Mouse (Mus musculus): ENCODE measurements around the gene Apof.
"Not testable (repeated sequence)": the region's sequence is repeated elsewhere in the genome, so short reads cannot be mapped to it uniquely, and the experiment has no call there.

Apof gene

DNA sequence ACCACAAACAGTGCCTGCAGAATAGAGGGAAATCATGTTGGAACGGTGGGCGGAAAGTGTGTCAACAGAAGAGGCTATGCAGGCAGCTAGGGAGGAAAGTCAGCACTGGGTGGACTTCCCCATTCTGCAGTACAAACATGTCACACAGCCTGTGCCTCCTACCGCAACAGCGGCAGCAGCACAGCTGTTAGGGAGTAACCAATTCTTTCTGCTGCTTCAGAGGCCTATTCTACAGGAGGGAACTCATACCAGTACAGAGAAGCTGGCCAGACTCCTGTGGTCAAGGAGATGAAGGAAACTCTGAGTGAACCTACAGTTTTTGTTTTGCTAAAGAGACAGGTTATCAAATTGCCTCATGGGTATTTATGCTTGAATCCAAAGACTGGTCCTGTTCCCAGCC lies 9.5 kb upstream of the Apof start:
- no peak for DNase-seq (ENCODE audit: low read depth, low spot score)

DNA sequence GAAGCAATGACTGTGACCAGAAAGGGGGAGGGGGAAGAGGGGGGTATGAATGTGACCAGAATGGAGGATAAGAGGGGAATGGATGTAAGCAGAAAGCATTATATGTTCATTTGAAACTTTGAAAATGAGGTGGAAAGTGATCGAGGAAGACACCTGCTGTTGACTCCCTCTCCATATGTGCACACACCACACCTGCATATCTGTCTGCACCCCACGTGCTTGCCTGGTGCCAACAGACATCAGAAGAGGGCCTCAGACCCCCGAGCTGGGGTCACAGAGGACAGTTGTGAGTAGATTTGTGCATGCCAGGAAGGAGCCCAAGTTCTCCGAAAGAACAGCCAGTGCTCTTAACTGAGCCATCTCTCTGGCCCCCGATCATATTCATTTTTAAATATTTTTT lies 8.5 kb upstream of the Apof start:
- no peak for DNase-seq (ENCODE audit: low read depth, low spot score)

DNA sequence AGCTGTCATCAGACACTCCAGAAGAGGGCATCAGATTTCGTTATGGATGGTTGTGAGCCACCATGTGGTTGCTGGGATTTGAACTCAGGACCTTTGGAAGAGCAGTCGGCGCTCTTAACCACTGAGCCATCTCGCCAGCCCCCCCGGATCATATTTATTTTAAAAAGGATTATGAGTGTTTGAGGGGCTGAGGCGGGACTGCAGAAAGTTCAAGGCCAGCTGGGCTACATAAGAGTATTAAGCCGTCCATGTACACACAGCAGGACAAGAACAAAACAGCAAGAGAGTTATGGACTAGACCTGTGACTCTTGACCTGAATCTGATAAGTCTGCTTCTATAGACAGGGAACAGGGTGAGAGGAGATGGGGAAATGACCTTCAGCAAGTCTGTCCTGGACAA lies 8.1 kb upstream of the Apof start:
- DNase-seq (ENCODE audit: low read depth, low spot score), result not testable (repeated sequence)

DNA sequence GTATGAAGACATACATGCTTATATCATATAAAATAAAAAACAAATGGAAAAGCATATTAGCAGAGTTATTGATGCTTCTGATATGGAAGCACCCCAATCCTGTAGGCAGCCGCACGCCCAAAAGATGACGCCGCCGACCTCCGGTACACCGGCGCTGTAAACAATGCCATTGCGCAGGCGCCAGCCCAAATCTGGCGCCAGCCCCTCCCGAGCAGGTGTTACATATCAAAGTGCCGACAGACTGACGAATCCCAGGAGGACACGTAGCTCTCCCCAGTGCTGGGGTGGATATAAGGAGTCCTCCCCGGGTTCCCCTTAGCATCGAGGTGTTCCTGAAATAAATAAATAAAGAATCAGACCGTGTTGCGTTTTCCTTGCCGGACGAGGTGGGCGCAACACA lies 6.2 kb upstream of the Apof start:
- no peak for DNase-seq (ENCODE audit: low read depth, low spot score)

DNA sequence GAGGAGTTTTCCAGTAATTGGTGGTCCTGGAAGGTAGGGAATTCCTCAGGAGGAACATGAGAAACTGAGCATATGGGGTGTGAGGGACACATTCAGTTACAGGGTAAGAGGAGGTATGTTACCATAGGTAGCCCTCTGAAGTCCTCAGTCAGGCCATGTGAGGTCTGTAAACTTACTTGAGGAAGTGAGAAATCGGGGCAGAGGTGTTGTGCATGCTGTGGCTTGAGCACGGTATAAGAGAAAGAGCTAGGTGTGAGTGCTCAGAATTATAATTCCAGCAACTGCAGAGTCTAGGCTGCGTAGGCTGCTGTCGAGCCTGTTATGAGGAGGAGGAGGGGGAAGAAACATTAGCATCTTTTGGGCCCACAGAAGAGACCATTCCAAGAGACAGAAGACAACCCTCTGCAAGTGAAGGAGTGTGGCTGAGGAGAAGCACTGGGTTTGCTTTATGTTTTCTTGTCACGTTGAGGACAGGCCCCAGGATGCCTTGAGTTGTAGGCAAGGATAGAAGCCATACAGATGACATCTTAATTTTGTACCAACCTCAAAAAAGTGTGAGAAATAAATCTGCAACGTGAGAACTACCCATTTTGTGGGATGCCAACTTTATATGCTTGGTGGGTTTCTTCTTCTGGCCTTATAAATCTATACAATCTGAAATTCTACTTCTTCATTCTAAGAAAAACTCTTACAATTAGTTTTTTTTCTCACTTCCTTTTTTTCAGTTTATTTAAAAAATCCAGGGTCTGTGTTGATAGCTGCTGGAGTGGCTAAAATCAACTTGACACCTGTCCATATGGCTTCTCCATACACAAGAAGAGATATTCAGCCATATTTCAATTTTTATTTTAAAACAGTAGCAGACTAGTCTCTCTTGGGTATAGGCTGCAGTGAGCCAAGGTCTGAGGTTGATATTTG lies 4.8 kb upstream of the Apof start:
- DNase-seq (ENCODE audit: low read depth, low spot score), result no peak

DNA sequence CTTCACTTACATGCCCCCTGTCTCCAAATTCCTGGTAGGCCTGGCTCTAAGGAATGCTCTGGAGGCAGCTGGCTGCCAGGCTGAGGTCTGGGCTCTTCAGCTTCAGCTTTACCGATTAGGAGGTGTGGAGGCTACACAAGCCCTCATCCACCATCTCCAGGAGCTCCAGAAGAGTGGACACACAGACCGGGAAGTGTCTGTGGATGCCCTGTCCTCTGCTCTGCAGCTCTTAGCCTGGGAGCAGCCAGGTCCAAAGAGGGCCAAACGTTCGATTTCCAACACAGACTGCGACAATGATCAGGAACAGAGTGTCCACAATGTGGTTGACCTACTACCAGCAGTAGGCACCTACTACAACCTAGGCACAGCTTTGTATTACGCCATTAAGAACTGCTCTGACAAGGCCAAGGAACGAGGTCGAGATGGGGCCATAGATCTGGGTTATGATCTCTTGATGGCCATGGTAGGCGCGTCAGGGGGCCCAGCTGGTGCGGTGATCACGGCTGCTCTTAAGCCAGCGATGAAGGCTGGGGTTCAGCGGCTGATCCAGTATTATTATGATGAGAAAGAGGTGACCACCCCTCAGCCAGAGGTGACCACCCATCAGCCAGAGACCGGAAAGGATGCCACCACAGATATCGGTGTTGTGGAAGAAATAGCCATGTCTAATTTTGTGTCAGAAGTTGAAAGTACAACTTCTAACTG lies 887 bp downstream of the Apof start:
- DNase-seq (ENCODE audit: low read depth, low spot score), result no peak

DNA sequence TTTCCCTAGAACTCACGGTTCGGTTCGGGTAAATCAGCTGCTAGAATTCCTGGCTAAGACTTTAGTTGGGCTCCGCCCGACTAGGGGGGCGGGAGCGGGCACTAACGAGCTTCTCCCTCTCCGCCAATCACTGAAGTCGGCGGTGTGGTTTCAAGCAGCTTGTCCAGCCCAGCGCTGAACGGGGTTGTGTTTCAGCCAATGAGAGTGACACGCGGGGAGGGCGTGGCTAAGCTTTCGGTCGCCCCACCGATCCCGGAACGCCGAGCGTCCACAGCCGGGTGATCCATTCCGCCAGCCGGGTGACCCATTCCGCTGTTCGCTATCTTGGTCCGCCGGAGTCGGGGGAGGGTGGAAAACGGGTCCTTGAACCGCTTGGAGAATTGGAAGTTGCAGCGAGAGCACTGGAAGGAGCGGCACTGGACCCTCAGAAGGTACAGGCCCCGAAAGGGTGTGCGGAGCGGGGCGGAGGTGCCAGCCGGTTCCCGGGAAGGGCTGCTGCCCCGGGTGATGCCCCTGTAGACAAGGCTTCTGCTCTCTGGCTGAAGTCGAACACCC lies 1.9 kb downstream of the Apof start, which contains the start of gene Stat2:
Gene Stat2, plus strand, starts transcription at position 273 of the 555 bp plus-strand sequence.
- peak; percentile 95 for DNase-seq (ENCODE audit: low read depth, low spot score)

DNA sequence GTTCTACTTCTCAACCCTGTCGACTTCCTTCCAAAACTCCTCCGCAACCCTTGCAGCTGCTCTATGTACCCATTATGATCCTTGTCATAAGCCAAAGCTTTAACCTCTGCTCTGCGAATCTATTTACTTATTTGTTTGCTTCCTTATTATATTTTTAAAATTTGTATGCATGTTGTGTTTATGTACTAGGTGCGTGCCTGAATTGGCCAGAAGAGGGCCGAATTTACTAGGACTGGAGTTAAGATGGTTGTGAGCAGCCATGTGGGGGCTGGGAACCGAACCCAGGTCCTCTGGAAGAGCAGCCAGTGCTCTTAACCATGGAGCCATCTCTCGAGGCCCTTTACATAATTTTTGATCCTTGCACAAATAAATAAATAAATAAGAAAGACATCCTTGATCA lies 2.4 kb downstream of the Apof start:
- no peak for DNase-seq (ENCODE audit: low read depth, low spot score)

DNA sequence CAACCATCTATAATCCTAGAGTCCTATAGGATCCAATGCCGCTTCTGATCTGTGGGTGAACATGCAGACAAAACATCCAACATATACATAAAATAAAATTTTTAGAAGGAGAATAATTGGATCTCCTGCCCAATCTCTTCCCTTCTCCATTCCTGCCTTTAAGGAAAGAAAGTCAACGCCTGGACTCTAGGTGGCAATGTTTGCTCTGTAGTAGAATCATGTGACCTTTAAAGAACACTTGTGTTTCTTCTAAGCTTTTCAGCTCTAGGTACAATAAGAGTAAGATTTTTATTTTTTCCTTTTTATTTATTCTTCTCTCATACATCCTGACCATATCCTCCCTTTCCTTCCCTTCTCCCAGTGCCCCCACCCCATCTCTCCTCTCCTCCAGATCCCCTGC lies 3.4 kb downstream of the Apof start:
- no peak for DNase-seq (ENCODE audit: low read depth, low spot score)

DNA sequence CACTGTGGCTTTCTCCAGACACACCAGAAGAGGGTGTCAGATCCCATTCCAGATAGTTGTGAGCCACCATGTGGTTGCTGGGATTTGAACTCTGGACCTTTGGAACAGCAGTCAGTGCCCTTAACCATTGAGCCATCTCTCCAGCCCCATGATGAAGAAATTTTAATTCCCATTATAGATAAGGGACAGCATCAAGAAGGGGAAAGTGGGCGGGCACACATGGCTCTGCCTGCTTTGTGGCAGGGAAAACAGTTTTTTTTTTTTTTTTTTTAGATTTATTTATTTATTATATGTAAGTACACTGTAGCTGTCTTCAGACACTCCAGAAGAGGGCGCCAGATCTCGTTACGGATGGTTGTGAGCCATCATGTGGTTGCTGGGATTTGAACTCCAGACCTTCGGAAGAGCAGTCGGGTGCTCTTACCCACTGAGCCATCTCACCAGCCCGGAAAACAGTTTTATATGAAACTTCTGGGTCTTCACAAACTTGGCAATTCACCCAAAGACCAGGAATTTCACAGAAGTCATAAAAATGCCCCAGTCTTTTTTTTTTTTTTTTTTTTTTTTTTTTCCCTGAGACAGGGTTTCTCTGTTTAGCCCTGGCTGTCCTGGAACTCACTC lies 4.5 kb downstream of the Apof start:
- not testable (repeated sequence) for DNase-seq (ENCODE audit: low read depth, low spot score)

DNA sequence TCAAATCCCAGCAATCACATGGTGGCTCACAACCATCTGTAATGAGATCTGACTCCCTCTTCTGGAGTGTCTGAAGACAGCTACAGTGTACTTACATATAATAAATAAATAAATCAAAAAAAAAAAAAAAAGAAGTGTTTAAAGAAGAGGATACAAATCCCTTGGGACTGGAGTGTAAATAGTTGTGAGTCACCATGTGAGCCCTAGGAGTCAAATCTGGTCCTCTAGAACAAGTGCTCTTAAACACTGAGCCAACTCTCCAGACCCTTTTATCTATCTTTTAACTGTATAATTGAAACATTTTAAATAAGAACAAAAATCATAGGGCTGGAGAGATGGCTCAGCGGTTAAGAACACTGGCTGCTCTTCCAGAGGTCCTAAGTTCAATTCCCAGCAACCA lies 6.9 kb downstream of the Apof start:
- not testable (repeated sequence) for DNase-seq (ENCODE audit: low read depth, low spot score)

DNA sequence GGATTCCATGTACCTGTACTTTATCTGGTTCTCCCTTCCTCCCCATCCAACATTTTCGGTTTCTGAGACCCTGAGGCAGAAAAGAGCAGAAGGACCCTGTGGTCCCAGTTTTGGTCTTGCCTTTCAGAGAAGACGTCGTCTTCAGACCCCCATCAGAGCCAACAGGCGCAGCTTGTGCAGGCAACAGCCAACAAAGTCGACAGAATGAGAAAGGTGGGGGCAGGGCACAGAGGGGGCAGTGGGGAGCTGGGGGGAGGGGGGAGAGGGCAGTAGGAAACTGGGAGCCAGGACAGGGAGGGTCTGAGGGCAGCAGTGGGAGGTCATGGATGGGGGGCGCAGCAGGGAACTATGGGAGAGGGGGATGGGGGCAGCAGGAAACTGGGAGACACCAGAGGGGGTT lies 9.7 kb downstream of the Apof start:
- DNase-seq (ENCODE audit: low read depth, low spot score), result no peak

DNA sequence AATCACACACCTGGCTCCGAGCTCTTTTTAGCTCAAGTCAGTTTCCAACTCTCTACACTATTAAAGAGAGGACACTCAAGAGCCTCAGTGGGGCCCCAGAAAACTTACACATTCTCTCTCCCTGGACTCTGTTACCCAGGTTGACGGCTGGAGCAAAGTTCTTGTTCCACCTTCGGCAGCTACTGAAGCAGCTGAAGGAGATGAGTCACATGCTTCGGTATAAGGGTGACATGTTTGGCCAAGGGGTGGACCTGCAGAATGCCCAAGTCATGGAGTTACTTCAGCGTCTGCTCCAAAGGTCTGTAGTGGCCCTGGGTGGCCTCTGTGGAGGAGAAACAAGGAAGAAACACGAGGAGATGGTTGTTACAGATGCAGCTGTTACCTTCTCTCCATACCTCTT lies 12.5 kb downstream of the Apof start:
- no peak for DNase-seq (ENCODE audit: low read depth, low spot score)

DNA sequence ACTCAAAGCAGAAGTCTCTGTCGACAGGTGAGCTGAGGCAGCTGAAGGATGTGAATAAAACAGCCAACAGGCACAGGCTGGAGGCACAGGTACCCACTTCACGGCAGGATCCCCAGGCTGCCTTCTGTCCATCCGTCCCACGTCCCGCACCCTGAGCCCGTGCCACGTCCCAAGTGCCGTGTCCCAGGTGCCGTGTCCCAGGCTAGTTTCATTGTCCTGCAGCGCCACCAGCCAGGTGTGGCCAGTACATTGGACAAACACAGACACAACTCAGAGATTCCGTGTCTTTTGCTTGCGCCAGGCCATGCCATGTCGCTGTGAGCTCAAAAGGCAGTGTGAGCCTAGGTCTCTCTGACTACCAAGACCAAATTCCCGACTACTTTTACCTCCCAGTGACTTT lies 13.2 kb downstream of the Apof start:
- no peak for DNase-seq (ENCODE audit: low read depth, low spot score)

DNA sequence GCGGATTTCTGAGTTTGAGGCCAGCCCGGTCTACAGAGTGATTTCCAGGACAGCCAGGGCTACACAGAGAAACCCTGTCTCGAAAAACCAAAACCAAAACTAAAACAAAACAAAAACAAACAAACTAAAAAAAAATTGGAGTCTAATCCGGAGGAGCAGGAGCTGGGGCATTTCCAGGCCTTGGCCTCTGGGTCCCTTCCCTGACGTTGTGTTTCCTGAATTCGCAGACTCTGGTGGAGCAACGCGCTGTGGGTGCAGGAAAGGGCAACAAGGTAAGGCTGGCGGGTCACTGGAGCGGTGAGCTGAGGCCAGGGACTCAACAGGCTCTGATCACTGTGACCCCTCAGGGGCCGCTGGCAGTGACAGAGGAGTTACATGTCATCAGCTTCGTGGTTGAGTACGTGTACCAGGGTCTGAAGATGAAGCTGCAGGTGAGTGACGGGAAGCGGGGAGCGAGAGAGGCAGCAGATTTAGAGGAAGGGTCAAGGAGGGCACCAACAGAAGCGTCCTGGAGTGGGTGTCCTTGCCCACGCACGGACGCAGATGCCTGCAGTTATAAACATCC lies 14.5 kb downstream of the Apof start:
- DNase-seq (ENCODE audit: low read depth, low spot score), result no peak

DNA sequence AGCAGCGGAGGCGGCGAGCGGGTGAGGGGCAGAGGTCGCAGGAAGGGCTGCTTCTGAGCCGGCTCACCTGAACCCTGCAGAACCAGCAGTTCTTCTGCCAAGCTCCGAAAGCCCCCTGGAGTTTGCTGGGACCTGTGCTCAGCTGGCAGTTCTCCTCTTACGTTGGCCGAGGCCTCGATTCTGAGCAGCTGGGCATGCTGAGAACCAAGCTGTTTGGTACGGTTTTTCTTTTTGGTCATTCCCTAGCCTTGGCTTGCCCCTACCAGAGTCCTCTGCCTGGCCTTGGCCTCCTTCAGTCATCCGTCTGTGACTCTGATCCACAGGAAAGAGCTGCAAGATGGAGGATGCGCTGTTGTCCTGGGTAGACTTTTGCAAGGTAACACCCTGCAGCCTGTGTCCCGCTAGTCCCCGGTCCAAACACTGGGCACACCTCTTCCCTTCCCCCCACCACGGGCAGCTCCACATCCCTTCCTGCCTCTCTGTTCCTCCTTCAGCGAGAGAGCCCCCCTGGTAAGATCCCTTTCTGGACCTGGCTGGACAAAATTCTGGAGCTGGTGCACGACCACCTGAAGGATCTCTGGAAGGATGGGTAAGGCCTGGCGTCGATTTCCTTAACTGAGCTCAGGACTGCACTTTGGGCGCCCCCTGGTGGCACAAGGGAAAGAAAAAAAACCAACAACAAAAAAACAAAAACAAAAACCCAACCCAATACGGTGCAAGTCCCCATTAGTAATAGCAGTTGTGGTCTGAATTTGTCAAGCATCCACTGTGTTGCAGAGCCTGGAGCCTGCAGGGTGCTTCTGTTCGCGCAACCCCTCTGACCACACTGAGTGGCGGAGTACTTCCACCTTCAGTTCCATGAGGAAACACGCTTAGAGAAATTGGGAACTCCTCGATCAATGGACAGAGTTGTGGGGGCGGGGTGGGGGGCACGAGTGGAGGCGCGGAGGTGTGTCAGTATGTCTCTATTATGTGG lies 15.4 kb downstream of the Apof start:
- peak; percentile 65 for DNase-seq (ENCODE audit: low read depth, low spot score)

DNA sequence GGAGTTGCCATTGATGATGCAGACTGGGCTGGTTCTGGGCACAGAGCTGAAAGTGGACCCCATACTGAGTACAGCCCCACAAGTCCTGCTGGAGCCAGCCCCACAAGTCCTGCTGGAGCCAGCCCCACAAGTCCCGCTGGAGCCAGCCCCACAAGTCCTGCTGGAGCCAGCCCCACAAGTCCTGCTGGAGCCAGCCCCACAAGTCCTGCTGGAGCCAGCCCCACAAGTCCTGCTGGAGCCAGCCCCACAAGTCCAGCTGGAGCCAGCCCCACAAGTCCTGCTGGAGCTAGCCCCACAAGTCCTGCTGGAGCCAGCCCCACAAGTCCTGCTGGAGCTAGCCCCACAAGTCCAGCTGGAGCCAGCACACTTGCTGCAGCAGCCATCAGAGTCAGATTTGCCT lies 22.1 kb downstream of the Apof start:
- DNase-seq (ENCODE audit: low read depth, low spot score), result not testable (repeated sequence)

DNA sequence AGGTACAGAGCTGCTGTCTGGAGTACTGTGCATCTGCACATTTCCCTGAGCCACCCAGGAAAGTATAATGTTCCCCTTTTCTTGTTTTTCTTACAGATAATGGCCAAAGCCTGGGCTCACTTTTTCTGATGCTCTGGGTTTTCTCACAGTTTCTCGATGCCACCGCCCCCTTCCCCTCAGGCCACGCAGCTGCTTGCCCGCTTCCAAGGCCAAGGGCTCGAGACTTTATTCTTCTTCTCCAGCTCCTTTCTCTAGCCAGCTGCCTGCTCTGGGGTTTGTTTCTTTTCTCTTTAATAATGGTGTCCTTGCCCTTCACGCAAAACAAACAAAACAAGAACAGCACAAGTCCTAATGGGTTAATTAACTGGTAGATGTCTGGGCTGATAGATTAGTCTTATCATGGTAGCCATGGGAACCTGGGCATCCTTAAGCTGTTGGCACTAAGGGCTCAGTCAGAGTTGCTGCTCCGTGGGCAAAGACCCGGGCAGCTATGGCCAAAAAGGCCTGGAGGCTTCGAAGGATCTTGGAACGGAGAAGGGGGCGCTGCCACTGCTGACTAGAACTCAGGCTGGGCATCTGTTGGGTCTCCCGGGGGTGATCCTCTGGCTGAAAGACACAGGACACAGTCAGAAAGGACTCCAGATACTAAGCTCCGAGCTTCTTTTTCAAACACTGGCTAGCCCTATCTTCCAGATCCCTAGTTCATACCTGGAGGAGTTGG lies 28.1 kb downstream of the Apof start:
- no peak for DNase-seq (ENCODE audit: low read depth, low spot score)

DNA sequence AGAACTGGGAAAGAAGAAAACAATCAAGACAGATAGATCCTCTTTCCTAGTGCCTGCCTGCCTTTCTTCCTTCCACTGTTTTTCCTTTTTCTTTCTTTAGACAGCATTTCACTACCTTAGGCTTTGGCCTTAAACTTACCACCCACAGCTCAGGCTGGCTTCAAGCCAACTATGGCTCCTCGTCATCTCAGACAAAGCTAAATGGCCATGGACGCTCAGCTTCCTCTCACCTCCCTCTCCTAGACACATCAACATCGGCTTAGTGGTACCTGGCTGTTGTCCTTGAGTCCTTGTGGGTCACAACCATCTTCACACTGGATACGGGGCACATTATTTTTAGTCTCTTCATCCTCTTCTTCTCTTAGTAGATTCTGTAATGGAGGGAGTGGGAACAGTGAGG lies 28.8 kb downstream of the Apof start:
- no peak for DNase-seq (ENCODE audit: low read depth, low spot score)

DNA sequence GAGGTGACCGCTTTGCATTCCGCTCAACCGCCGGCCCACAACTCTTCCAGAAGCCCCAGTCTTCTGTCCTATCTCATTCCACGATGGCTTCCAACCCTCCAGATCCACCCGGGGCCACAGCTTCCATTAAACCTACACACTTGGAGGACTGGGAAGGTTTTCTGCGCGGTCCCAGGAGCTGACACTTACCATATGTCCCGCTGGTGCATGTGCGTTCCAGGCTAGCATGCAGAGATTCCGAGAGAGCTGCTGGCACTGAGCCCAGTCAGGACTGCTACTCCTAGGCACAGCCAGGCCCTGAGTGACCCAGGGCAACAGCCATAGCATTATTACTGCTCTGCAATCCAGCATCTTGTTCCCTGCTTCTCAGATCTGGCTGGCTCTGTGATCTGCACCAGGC lies 29.2 kb downstream of the Apof start:
- no peak for DNase-seq (ENCODE audit: low read depth, low spot score)

Measured in embryo, embryonic 11.5 days (tissue).